Mouse (Mus musculus) megakaryocyte, embryonic 14.5 days (primary cell): ENCODE results near the gene Mvb12a.

Experiments
- FLI1 ChIP-seq: IDR thresholded peaks from 2 replicates; pipeline ENCODE4 v1.6.1; 2012; ENCODE audit warnings: low read length, inconsistent platforms, mixed read lengths
- GATA1 ChIP-seq: IDR thresholded peaks from 3 replicates; pipeline ENCODE4 v1.6.1; 2012; ENCODE audit warnings: mixed read lengths, low read length, inconsistent platforms, borderline replicate concordance

GRCm38 (mm10) chr8:71560765-71561164 lies 18.0 kb downstream of the Mvb12a start:
- no peak for TF ChIP-seq GATA1
- no peak for TF ChIP-seq FLI1
